Mouse (Mus musculus) brain, embryonic 14.5 days (tissue): ENCODE measurements around the gene Pik3r4. TPM values are rescaled to one million over a fixed set of nuclear protein-coding genes. Genes with fewer than 3 reads are reported as not detected.

Source experiments
- DNase-seq: peaks from one replicate; pipeline ENCODE4 v3.0.0-alpha.2; 2011; ENCODE audit warnings: low read depth
- CTCF ChIP-seq: fragments of 200-500 bp; IDR thresholded peaks from 2 replicates; pipeline ENCODE4 v1.5.1; 2012; ENCODE audit warnings: inconsistent platforms, mild to moderate bottlenecking, moderate library complexity, borderline replicate concordance; ENCODE audit not compliant: insufficient read depth, insufficient read length; ENCODE audit errors: extremely low read depth
- POLR2A ChIP-seq: fragments of 200-500 bp; IDR thresholded peaks from 2 replicates; pipeline ENCODE4 v1.6.1; 2012; ENCODE audit warnings: mild to moderate bottlenecking, inconsistent platforms, borderline replicate concordance; ENCODE audit not compliant: poor library complexity, insufficient read depth, insufficient read length, severe bottlenecking; ENCODE audit errors: extremely low read depth
- polyA plus RNA-seq: library from polyadenylated mRNA; depleted of rRNA; stranded (reverse); fragments of >200 nt; gene quantifications from 2 replicates; pipeline ENCODE4 v1.2.3, GENCODE M21; 2012; rRNA removed

Pik3r4 gene
- polyA plus RNA-seq, 1 experiment, result 23.5 TPM

DNA sequence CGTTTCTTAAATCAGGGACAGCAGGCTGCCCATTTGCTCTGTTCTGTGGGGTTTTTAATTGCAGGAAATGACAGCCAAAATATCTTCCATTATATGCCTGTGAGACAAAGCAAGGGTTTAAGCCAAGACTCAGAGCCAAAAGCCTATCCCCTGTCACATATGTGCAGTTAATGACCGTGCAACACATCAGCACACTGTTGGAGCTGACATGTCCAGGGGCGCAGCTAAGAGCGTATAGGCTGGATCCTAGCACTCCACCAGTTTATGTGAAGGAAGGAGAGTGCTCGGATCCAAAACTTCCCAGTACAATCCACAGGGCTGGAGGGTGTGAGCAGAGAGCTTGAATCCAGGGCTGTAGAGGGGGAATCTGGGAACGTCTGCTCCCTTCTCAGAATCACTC lies 57.9 kb downstream of the Pik3r4 start:
- TF ChIP-seq CTCF, result no peak
- TF ChIP-seq POLR2A, result no peak
- peak; percentile 39 for DNase-seq

DNA sequence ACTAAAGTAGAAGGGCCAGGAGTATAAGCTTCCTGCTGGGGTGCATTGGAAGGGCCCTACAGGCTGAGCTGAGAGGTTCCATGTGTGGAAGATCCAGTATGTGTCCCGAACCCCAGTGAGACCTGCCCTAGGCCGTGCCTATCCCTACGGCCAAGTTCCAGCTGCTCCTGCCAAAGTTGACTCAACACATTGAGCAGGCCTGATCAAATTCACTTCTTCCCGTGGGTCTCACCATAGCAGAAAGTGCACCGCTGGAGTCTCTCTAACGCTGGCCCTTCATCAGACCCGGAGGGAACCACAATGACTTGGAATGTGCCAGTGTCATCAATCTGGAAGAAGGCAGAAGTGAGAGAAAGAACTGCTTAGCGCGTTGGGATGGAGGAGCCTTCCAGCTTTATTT lies 59.2 kb downstream of the Pik3r4 start:
- TF ChIP-seq POLR2A (no peak), CTCF (no peak)
- DNase-seq, result no peak

DNA sequence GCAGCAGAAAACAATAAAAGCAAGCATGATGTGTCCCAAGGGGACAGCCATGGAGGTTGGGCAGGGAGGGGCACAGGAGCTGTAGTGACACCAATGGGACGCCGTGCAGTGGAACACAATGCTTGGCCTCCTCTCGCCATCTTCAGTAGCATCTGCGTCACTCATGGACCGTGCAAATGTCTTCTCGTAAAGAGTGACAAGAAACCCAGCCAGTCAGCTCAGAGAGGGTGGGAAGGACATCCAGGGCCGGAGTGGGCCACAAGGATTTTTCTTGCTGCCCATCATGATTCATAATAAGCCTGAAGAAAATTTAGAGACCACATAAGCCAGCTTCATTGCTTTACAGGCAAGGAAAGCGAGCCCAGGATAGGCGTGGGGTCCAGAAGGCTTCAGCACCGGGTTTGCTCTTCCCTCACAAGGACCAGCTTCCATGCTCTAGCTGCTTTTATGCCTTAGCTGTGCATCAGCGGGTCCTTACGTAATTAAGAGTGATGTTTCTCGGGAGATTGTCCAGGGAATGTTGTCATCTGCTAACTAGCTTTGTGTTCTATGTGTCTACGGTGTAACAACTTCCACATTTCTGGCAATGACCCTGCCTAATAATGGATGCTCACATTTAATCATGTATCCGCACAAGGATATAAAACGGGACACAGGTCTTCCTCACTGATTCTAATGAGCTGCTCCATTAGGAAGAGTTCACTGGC lies 61.6 kb downstream of the Pik3r4 start:
- DNase-seq, result peak; percentile 36
- TF ChIP-seq POLR2A (no peak), CTCF (no peak)

DNA sequence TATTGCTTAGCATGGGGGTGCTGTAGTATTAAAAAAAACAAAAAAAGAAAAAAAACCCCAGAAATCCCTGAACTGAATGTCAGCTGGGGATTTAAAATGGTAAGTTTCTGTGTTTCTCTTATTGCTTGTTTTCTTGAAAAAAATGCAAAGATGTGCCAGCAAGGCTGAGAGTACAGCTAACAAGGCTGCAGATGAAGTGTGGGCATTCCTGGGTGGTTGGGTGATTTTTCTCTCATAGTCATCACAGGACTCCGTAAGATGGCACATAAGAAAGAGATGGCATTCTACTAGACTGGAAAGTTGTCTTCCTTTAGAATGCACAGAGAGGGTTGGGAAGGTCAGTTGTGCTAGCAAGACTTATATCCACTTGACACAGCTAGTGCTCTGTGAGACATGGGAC lies 62.2 kb downstream of the Pik3r4 start:
- no peak for DNase-seq
- TF ChIP-seq CTCF (no peak), POLR2A (no peak)

DNA sequence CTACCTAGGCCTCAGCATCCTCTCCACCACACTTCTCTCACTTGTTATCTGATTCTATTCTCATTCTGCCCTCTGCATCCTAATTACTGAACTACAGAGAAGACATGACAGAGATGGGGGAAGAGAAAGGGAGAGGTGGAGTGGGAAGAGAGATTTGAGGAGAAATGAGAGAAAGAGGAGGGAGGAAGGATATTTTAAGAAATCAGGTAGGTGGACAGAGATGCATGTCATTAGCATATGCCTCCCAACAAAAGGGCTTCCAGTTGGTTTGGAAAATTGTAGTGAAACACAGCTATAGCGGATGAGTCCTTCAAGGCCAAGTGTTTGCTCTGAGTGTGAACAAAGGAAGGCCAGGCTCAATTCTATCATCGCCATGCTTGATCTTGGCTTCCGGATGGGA lies 69.3 kb downstream of the Pik3r4 start:
- no peak for TF ChIP-seq POLR2A
- no peak for TF ChIP-seq CTCF
- no peak for DNase-seq

DNA sequence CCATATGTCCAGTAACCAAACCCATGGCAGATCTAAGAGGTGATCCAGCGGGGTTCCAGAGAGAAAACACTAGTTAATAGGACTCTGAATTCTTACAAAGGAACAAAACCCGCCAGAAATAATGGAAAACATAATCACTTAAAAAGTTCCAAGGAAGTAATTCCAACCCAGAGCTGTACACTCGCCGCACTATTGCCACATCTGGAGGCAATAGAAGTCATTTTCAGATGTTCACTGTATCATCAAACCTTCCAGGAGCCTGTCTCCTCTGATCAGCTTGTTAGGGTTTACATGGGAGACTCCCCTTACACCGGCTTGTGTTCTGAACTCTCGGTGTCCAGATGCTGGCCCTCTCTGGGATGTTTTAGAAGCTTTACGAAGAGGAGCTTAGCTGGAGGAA lies 76.6 kb downstream of the Pik3r4 start:
- TF ChIP-seq POLR2A (no peak), CTCF (no peak)

DNA sequence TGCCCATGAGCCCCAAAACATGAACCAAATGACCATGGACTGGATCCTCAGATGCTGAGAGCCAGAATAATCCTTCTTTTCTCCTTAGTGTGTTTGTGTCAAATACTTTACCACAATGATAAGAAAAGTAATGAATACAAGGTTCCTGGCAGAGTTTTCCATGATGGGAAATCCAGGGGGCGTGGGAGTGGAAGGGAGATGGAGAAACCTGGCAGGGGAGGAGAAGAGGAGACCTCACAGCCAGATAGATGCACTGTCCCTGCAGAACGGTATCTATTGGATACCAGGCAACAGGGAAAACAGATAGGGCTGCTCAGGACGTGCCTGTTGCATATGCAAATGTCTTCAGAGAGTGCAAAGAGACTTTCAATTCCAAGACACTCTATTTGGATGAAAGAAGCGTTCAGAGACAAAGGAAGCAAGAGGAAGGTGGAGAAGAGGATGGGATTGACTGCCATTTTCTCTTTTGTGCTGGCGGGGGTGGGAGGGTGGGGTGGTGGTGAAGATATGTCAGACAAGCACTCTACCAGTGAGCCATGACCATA lies 77.1 kb downstream of the Pik3r4 start:
- TF ChIP-seq POLR2A (no peak), CTCF (no peak)
- DNase-seq, result no peak

More for the DNA sequence above, 76.6 kb downstream of the Pik3r4 start:
- no peak for DNase-seq

DNA sequence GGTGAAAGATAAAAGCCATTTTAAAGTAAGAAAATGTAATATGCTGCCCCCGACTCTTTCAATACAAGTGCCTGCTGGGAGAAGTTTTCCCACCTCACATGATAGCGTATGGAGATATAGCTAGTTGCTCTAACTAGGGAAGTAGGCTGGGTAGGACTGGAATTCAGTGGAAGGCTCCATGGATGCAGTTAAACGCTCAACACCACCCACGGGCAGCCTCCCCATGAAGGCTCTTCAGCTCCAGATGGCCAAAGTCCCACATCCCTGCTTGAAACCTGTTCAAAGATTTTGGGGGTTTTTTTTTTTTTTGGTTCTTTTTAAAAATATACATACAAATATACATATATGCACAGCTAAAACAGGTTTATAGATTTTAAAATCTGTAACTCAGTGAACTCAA lies 77.7 kb downstream of the Pik3r4 start:
- no peak for TF ChIP-seq CTCF
- no peak for TF ChIP-seq POLR2A
- no peak for DNase-seq

DNA sequence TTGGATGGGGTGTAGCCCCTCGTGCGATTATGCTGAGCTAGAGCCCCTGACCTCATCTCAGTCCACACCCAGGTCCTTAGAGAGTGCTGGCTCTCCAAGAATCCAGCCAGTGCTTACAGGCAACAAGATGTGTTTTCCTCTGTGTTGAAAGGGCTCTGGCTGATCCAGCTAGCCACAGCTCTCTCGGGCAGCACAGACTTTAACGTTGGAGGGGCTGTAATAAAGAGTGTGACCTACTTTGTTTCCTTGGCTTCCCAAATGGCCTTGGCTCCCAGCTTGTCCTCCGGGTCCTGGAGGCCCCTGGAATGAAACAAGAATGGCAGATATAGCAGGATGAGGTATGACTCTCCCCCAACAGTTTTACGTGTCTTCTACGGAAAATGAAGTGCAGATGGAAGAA lies 89.2 kb downstream of the Pik3r4 start:
- no peak for DNase-seq
- TF ChIP-seq CTCF (no peak), POLR2A (no peak)

DNA sequence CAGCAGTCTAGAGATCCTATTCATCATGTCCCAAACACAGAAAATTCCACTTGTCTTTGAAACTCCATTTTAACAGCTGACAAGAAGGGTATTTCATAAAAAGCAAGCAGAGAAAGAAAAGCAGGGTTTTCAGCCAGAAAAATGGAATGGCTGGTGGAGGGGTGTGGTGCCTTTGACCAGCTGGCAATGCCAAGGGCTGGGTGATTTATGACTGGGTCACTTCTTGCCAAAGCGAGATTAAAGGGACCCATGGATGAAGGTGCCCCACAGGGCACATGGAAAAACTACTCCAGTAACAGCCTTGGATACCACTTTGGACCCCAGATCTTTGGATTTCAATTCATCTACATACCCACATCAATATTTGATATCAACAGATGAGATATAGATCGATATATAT lies 91.9 kb downstream of the Pik3r4 start:
- TF ChIP-seq POLR2A, result no peak
- no peak for TF ChIP-seq CTCF
- DNase-seq, result no peak

DNA sequence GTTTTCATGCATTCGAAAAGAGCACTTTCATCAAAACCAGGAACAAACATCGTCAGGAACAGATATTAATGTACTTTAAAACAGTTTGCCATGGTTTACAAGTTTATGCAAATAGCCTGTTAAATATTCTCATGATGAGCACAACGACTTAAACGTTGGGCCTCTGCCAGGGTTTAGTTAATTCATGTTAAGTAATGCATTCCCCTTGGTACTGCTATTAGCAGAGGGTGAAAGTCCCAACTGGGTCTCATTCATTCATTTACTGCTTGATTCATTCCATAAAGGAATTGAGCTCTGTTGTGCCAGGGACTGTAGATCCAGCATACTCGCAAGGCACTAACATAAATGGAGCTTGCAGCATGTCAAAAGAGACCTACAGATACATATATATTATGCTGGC lies 92.4 kb downstream of the Pik3r4 start:
- peak; percentile 83 for DNase-seq
- no peak for TF ChIP-seq POLR2A
- no peak for TF ChIP-seq CTCF

Other genes with a start within 250 kb of the Pik3r4 start
- gene Aste1, start 247.6 kb upstream of the Pik3r4 start, polyA plus RNA-seq, result 8.8 and 9.8 TPM in 2 replicates
- 1.1 and 1.8 TPM in 2 replicates for gene Nek11, start 247.5 kb upstream of the Pik3r4 start, polyA plus RNA-seq
- gene Atp2c1, start 115.7 kb upstream of the Pik3r4 start, polyA plus RNA-seq, result 94.8 and 102 TPM in 2 replicates
- 0.26 and 0.38 TPM in 2 replicates for gene Col6a6, start 185.2 kb downstream of the Pik3r4 start, polyA plus RNA-seq